Mouse (Mus musculus): ENCODE measurements around the gene Nipsnap1. TPM values are rescaled to one million over a fixed set of nuclear protein-coding genes. Genes with fewer than 3 reads are reported as not detected.

The Nipsnap1 gene
- polyA plus RNA-seq, 1 experiment = 164 TPM

- DNase-seq = peak; percentile 50
- 47% methylated on average over 6 of the region's 6 CpGs for WGBS
- Histone ChIP-seq H3K4me1 (ENCODE audit: control insufficient read depth, insufficient read depth, low read length) (peaks cover 2% of the 10 kb centered on the region; the same call in 1 of the 2 replicates), H3K36me3 (ENCODE audit: control insufficient read depth, insufficient read depth, low read length) (no peaks in the 10 kb centered on the region), H3K4me3 (ENCODE audit: insufficient read depth, low read depth, low read length) (no peak overlapping the region), H3K27me3 (replicated peaks; ENCODE audit: control insufficient read depth, insufficient read depth, low read length) (no peaks in the 10 kb centered on the region), H3K27ac (ENCODE audit: insufficient read depth, low read depth, low read length) (no peak overlapping the region)
- TF ChIP-seq CTCF (conservative IDR thresholded peaks at IDR 0.05; ENCODE audit: insufficient read depth, insufficient read length, low read depth, low read length) = peak; percentile 63
- TF ChIP-seq POLR2A (IDR thresholded peaks at IDR 0.05; ENCODE audit: low read depth, low read length) = no peak
These were observed 37.0 kb upstream of the Nipsnap1 start for GRCm38 (mm10) chr11:4836755-4837154.

- no peaks in the 10 kb centered on the region for H3K27me3 ChIP-seq (replicated peaks; ENCODE audit: control insufficient read depth, insufficient read depth, low read length)
- DNase-seq = no peak
- H3K27ac ChIP-seq (ENCODE audit: insufficient read depth, low read depth, low read length) = no peak overlapping the region
- WGBS = 61% methylated on average over 5 of the region's 5 CpGs
- peaks cover 2% of the 10 kb centered on the region; the same call in 1 of the 2 replicates for H3K4me1 ChIP-seq (ENCODE audit: control insufficient read depth, insufficient read depth, low read length)
- no peaks in the 10 kb centered on the region for H3K36me3 ChIP-seq (ENCODE audit: control insufficient read depth, insufficient read depth, low read length)
- TF ChIP-seq POLR2A (IDR thresholded peaks at IDR 0.05; ENCODE audit: low read depth, low read length) = no peak
- no peak for TF ChIP-seq CTCF (conservative IDR thresholded peaks at IDR 0.05; ENCODE audit: insufficient read depth, insufficient read length, low read depth, low read length)
- H3K4me3 ChIP-seq (ENCODE audit: insufficient read depth, low read depth, low read length) = no peak overlapping the region
These were observed 36.4 kb upstream of the Nipsnap1 start for GRCm38 (mm10) chr11:4837342-4837741.

- Histone ChIP-seq H3K27me3 (replicated peaks; ENCODE audit: control insufficient read depth, insufficient read depth, low read length) (no peaks in the 10 kb centered on the region), H3K27ac (ENCODE audit: insufficient read depth, low read depth, low read length) (no peak overlapping the region), H3K36me3 (ENCODE audit: control insufficient read depth, insufficient read depth, low read length) (no peaks in the 10 kb centered on the region), H3K4me3 (ENCODE audit: insufficient read depth, low read depth, low read length) (no peak overlapping the region), H3K4me1 (ENCODE audit: control insufficient read depth, insufficient read depth, low read length) (peaks cover 2% of the 10 kb centered on the region; the same call in 1 of the 2 replicates)
- DNase-seq = no peak
- WGBS = 94% methylated on average over 1 of the region's 1 CpGs
- TF ChIP-seq CTCF (conservative IDR thresholded peaks at IDR 0.05; ENCODE audit: insufficient read depth, insufficient read length, low read depth, low read length) (no peak), POLR2A (IDR thresholded peaks at IDR 0.05; ENCODE audit: low read depth, low read length) (no peak)
These were observed 35.5 kb upstream of the Nipsnap1 start for GRCm38 (mm10) chr11:4838235-4838634.

- Histone ChIP-seq H3K27me3 (replicated peaks; ENCODE audit: control insufficient read depth, insufficient read depth, low read length) (no peaks in the 10 kb centered on the region), H3K4me3 (ENCODE audit: insufficient read depth, low read depth, low read length) (no peak overlapping the region), H3K4me1 (ENCODE audit: control insufficient read depth, insufficient read depth, low read length) (no peaks in the 10 kb centered on the region; the same call in 1 of the 2 replicates), H3K36me3 (ENCODE audit: control insufficient read depth, insufficient read depth, low read length) (no peaks in the 10 kb centered on the region), H3K27ac (ENCODE audit: insufficient read depth, low read depth, low read length) (no peak overlapping the region)
- no peak for TF ChIP-seq CTCF (conservative IDR thresholded peaks at IDR 0.05; ENCODE audit: insufficient read depth, insufficient read length, low read depth, low read length)
- no peak for TF ChIP-seq POLR2A (IDR thresholded peaks at IDR 0.05; ENCODE audit: low read depth, low read length)
- 41% methylated on average over 3 of the region's 3 CpGs for WGBS
- DNase-seq = no peak
These were observed 32.7 kb upstream of the Nipsnap1 start for GRCm38 (mm10) chr11:4840942-4841526.

GRCm38 (mm10) chr11:4848483-4849248, 25.1 kb upstream of the Nipsnap1 start:
- 0 out of 2 replicates have a peak, but pooled peaks cover 4% of the 10 kb centered on the region for H3K4me1 ChIP-seq (ENCODE audit: control insufficient read depth, insufficient read depth, low read length)
- peak; percentile 54 for DNase-seq
- H3K36me3 ChIP-seq (ENCODE audit: control insufficient read depth, insufficient read depth, low read length) = no peaks in the 10 kb centered on the region
- no peaks in the 10 kb centered on the region for H3K27me3 ChIP-seq (replicated peaks; ENCODE audit: control insufficient read depth, insufficient read depth, low read length)
- TF ChIP-seq CTCF (conservative IDR thresholded peaks at IDR 0.05; ENCODE audit: insufficient read depth, insufficient read length, low read depth, low read length) = no peak
- no peak for TF ChIP-seq POLR2A (IDR thresholded peaks at IDR 0.05; ENCODE audit: low read depth, low read length)
- WGBS = under 1% methylated on average over 50 of the region's 50 CpGs
- peak overlapping the region; percentile 60 for H3K27ac ChIP-seq (ENCODE audit: insufficient read depth, low read depth, low read length)
- peak overlapping the region; percentile 100 for H3K4me3 ChIP-seq (ENCODE audit: insufficient read depth, low read depth, low read length)

- H3K27me3 ChIP-seq (replicated peaks; ENCODE audit: control insufficient read depth, insufficient read depth, low read length) = no peaks in the 10 kb centered on the region
- no peaks in the 10 kb centered on the region for H3K36me3 ChIP-seq (ENCODE audit: control insufficient read depth, insufficient read depth, low read length)
- DNase-seq = peak; percentile 100
- H3K4me1 ChIP-seq (ENCODE audit: control insufficient read depth, insufficient read depth, low read length) = 0 out of 2 replicates have a peak, but pooled peaks cover 4% of the 10 kb centered on the region
- H3K4me3 ChIP-seq (ENCODE audit: insufficient read depth, low read depth, low read length) = peak within 1 kb of the TSS; percentile 100
- H3K27ac ChIP-seq (ENCODE audit: insufficient read depth, low read depth, low read length) = peak within 1 kb of the TSS; percentile 60
- peak; percentile 58 for TF ChIP-seq POLR2A (IDR thresholded peaks at IDR 0.05; ENCODE audit: low read depth, low read length)
- no peak for TF ChIP-seq CTCF (conservative IDR thresholded peaks at IDR 0.05; ENCODE audit: insufficient read depth, insufficient read length, low read depth, low read length)
- WGBS = under 1% methylated on average over 59 of the region's 60 CpGs
These were observed 24.4 kb upstream of the Nipsnap1 start, which contains the start of gene Nf2 for GRCm38 (mm10) chr11:4849258-4849943. Gene Nf2 (minus strand): TSS chr11:4849536.
